Mouse (Mus musculus) C2C12 (cell line): ENCODE data around the gene Cxcl17. TPM values are rescaled to one million over a fixed set of nuclear protein-coding genes. Genes with fewer than 3 reads are reported as not detected.

Source experiments
- H3K27me3 ChIP-seq: one replicate; pipeline ENCODE4 v1.6.1; 2011; ENCODE audit not compliant: control insufficient read depth, insufficient read depth, insufficient read length
- H3K36me3 ChIP-seq: one replicate; pipeline ENCODE4 v1.6.1; 2011; ENCODE audit not compliant: control insufficient read depth, insufficient read depth
- H3K4me3 ChIP-seq: one replicate; pipeline ENCODE4 v1.5.1; 2011; ENCODE audit warnings: mild to moderate bottlenecking, control low read depth; ENCODE audit not compliant: poor library complexity, insufficient read depth, severe bottlenecking
- H3K79me2 ChIP-seq: one replicate; pipeline ENCODE4 v1.6.1; 2011; ENCODE audit not compliant: control insufficient read depth, insufficient read depth
- H3K79me3 ChIP-seq: one replicate; pipeline ENCODE4 v1.6.1; 2011; ENCODE audit warnings: low read depth, control low read depth
- H3ac ChIP-seq: one replicate; pipeline ENCODE3; 2011; ENCODE audit warnings: low read depth; ENCODE audit not compliant: control insufficient read depth, insufficient read length
- CEBPB ChIP-seq: IDR thresholded peaks from one replicate; pipeline ENCODE4 v1.6.1; 2011; ENCODE audit warnings: low read depth, mild to moderate bottlenecking, control low read depth, moderate library complexity
- CTCF ChIP-seq: IDR thresholded peaks from one replicate; pipeline ENCODE4 v1.5.1; 2011; ENCODE audit not compliant: control insufficient read depth, insufficient read depth, insufficient read length
- FOSL1 ChIP-seq: IDR thresholded peaks from one replicate; pipeline ENCODE4 v1.8.0; 2011; ENCODE audit warnings: mild to moderate bottlenecking, low read length; ENCODE audit not compliant: poor library complexity, insufficient read depth, severe bottlenecking
- MAX ChIP-seq: IDR thresholded peaks from one replicate; pipeline ENCODE4 v1.6.1; 2011; ENCODE audit warnings: mild to moderate bottlenecking, control low read depth
- MYOD1 ChIP-seq: IDR thresholded peaks from one replicate; pipeline ENCODE4 v1.6.1; 2011; ENCODE audit warnings: low read depth; ENCODE audit not compliant: control insufficient read depth, insufficient read length
- MYOG ChIP-seq: IDR thresholded peaks from one replicate; pipeline ENCODE4 v1.6.1; 2011; ENCODE audit not compliant: control insufficient read depth, insufficient read length; ENCODE audit errors: extremely low read depth
- USF1 ChIP-seq: IDR thresholded peaks from one replicate; pipeline ENCODE4 v1.6.1; 2011; ENCODE audit warnings: low read depth, mild to moderate bottlenecking, control low read depth, moderate library complexity
- polyA plus RNA-seq: library from polyadenylated mRNA; unstranded; fragments of >200 nt; fragmentation: generic; extraction: Trizol; gene quantifications from one replicate; pipeline ENCODE4 v1.2.1, GENCODE M21; 2012; ENCODE audit warnings: missing spikeins

Gene Cxcl17
- polyA plus RNA-seq, 1 experiment: not detected

- no peaks in the 10 kb centered on the region for H3K36me3 ChIP-seq
- no peak for TF ChIP-seq FOSL1
- no peak for TF ChIP-seq CTCF
- TF ChIP-seq MYOD1: no peak
- TF ChIP-seq MAX: no peak
- no peak for TF ChIP-seq USF1
- TF ChIP-seq MYOG: no peak
- H3K79me3 ChIP-seq: no peaks in the 10 kb centered on the region
- no peaks in the 10 kb centered on the region for H3K79me2 ChIP-seq
- peaks cover 12% of the 10 kb centered on the region for H3K27me3 ChIP-seq
- no peak overlapping the region for H3K4me3 ChIP-seq
- no peak overlapping the region for H3ac ChIP-seq
Measured at GRCm38 (mm10) chr7:25439978-25440815, 27.5 kb upstream of the Cxcl17 start.

- no peak overlapping the region for H3K4me3 ChIP-seq
- no peaks in the 10 kb centered on the region for H3K36me3 ChIP-seq
- no peak overlapping the region for H3ac ChIP-seq
- no peaks in the 10 kb centered on the region for H3K79me2 ChIP-seq
- H3K79me3 ChIP-seq: no peaks in the 10 kb centered on the region
- TF ChIP-seq CEBPB (no peak), MYOD1 (no peak), USF1 (no peak), FOSL1 (no peak), MYOG (no peak), MAX (no peak), CTCF (no peak)
- peaks cover 12% of the 10 kb centered on the region for H3K27me3 ChIP-seq
Measured at GRCm38 (mm10) chr7:25439124-25439822, 26.6 kb upstream of the Cxcl17 start.

- Histone ChIP-seq H3K4me3 (no peak overlapping the region), H3K79me2 (no peaks in the 10 kb centered on the region), H3K27me3 (peaks cover 3% of the 10 kb centered on the region), H3ac (no peak overlapping the region), H3K79me3 (no peaks in the 10 kb centered on the region), H3K36me3 (no peaks in the 10 kb centered on the region)
- TF ChIP-seq MYOG: no peak
- TF ChIP-seq MAX: no peak
- no peak for TF ChIP-seq CEBPB
- no peak for TF ChIP-seq USF1
- TF ChIP-seq MYOD1: no peak
- TF ChIP-seq FOSL1: no peak
- no peak for TF ChIP-seq CTCF
Measured at GRCm38 (mm10) chr7:25436704-25437103, 24.0 kb upstream of the Cxcl17 start.

GRCm38 (mm10) chr7:25436226-25436625 lies 23.5 kb upstream of the Cxcl17 start:
- Histone ChIP-seq H3K79me2 (no peaks in the 10 kb centered on the region), H3K4me3 (no peak overlapping the region), H3K27me3 (peaks cover 3% of the 10 kb centered on the region), H3ac (no peak overlapping the region), H3K36me3 (no peaks in the 10 kb centered on the region), H3K79me3 (no peaks in the 10 kb centered on the region)
- no peak for TF ChIP-seq MAX
- no peak for TF ChIP-seq USF1
- TF ChIP-seq CEBPB: no peak
- no peak for TF ChIP-seq FOSL1
- TF ChIP-seq CTCF: no peak

GRCm38 (mm10) chr7:25435546-25435851 lies 22.8 kb upstream of the Cxcl17 start:
- Histone ChIP-seq H3K27me3 (peaks cover 3% of the 10 kb centered on the region), H3K79me2 (no peaks in the 10 kb centered on the region), H3ac (no peak overlapping the region), H3K4me3 (no peak overlapping the region), H3K36me3 (no peaks in the 10 kb centered on the region), H3K79me3 (no peaks in the 10 kb centered on the region)
- TF ChIP-seq MYOD1: no peak

GRCm38 (mm10) chr7:25434654-25435545 lies 22.2 kb upstream of the Cxcl17 start:
- H3K79me3 ChIP-seq: no peaks in the 10 kb centered on the region
- no peaks in the 10 kb centered on the region for H3K79me2 ChIP-seq
- peaks cover 3% of the 10 kb centered on the region for H3K27me3 ChIP-seq
- TF ChIP-seq MYOD1: no peak
- TF ChIP-seq CTCF: no peak
- no peak for TF ChIP-seq USF1
- no peak for TF ChIP-seq CEBPB
- TF ChIP-seq MAX: no peak
- TF ChIP-seq FOSL1: no peak
- TF ChIP-seq MYOG: no peak
- no peak overlapping the region for H3K4me3 ChIP-seq
- no peaks in the 10 kb centered on the region for H3K36me3 ChIP-seq
- no peak overlapping the region for H3ac ChIP-seq
